Mouse (Mus musculus) intestine, embryonic 16.5 days (tissue): ENCODE data around the gene Gng10. TPM values are rescaled to one million over a fixed set of nuclear protein-coding genes. Genes with fewer than 3 reads are reported as not detected.

Experiments used
- ATAC-seq: fragments of 200-750 bp; cut with Nextera tagmentation; 2 replicates; pipeline ENCODE4 v1.8.0; 2017; ENCODE audit warnings: moderate TSS enrichment, moderate library complexity
- H3K27ac ChIP-seq: fragments of 300-500 bp; sonication (generic); 2 replicates; pipeline ENCODE4 v1.5.1; 2014; ENCODE audit warnings: mild to moderate bottlenecking, low read length
- H3K27me3 ChIP-seq: fragments of 300-500 bp; sonication (generic); replicated peaks from 2 replicates; pipeline ENCODE4 v1.6.1; 2014; ENCODE audit warnings: low read length, control low read depth, mixed read lengths; ENCODE audit not compliant: control insufficient read depth, insufficient read depth
- H3K36me3 ChIP-seq: fragments of 300-500 bp; sonication (generic); 2 replicates; pipeline ENCODE4 v1.6.1; 2014; ENCODE audit warnings: low read length, control low read depth; ENCODE audit not compliant: control insufficient read depth, insufficient read depth
- H3K4me1 ChIP-seq: fragments of 300-500 bp; sonication (generic); 2 replicates; pipeline ENCODE4 v1.6.1; 2014; ENCODE audit warnings: low read length, control low read depth, mixed read lengths; ENCODE audit not compliant: control insufficient read depth, insufficient read depth
- H3K4me2 ChIP-seq: fragments of 300-500 bp; sonication (generic); 2 replicates; pipeline ENCODE4 v1.6.1; 2014; ENCODE audit warnings: low read depth, low read length, control low read depth
- H3K4me3 ChIP-seq: fragments of 300-500 bp; sonication (generic); 2 replicates; pipeline ENCODE4 v1.5.1; 2014; ENCODE audit warnings: mild to moderate bottlenecking, low read length
- H3K9ac ChIP-seq: fragments of 300-500 bp; sonication (generic); 2 replicates; pipeline ENCODE4 v1.6.1; 2014; ENCODE audit warnings: low read depth, low read length
- H3K9me3 ChIP-seq: fragments of 300-500 bp; sonication (generic); 2 replicates; pipeline ENCODE4 v1.6.1; 2016; ENCODE audit warnings: low read length, control low read depth; ENCODE audit not compliant: control insufficient read depth
- WGBS: fragments of 180-500 bp; shearing (Covaris S2); extraction: QIAGEN DNeasy Blood & Tissue Kit; methylation state at CpG from one replicate; pipeline ENCODE4 v1.1.7; 2014; 5-methylcytosine and 5-hydroxymethylcytosine counted together
- polyA plus RNA-seq: library from polyadenylated mRNA; unstranded; fragments of >200 nt; fragmentation: Nextera tagmentation; extraction: Ambion mirVana; gene quantifications from 2 replicates; pipeline ENCODE4 v1.2.1, GENCODE M21; 2015

The Gng10 gene
- polyA plus RNA-seq, 1 experiment from 2014 or later = 86.1 TPM

- no peak for ATAC-seq
- no peak overlapping the region for H3K4me2 ChIP-seq
- WGBS = 91% methylated on average over 7 of the region's 7 CpGs
Measured at GRCm38 (mm10) chr4:59009186-59009585, 25.7 kb upstream of the Gng10 start.

DNA sequence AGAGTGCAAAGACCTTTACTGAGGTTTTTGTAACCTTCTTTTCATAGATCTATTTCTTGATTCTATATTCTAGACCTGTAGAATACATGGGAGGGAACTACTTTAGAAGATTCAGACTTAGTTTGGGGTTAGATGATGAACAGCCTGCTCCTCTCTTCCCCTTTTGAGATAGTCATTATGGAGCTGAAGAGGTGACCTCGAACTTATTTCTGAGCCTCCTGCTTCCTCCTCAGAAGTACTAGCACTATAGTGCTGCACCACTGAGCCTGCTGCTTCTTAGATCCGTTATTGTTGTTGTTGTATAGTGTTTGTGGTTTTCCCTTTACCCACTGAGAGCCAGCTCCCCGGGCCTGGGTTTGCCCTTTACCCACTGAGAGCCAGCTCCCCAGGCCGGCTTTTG lies 25.2 kb upstream of the Gng10 start:
- H3K9ac ChIP-seq = no peak overlapping the region
- no peaks in the 10 kb centered on the region for H3K27me3 ChIP-seq
- no peak for ATAC-seq
- no peak overlapping the region for H3K27ac ChIP-seq
- H3K36me3 ChIP-seq = no peaks in the 10 kb centered on the region
- no peak overlapping the region for H3K4me3 ChIP-seq
- H3K9me3 ChIP-seq = no peaks in the 10 kb centered on the region
- peaks cover 5% of the 10 kb centered on the region for H3K4me1 ChIP-seq
- H3K4me2 ChIP-seq = no peak overlapping the region
- 83% methylated on average over 4 of the region's 4 CpGs for WGBS

More at GRCm38 (mm10) chr4:59009186-59009585, 25.7 kb upstream of the Gng10 start:
- H3K9ac ChIP-seq = no peak overlapping the region
- H3K4me1 ChIP-seq = peaks cover 10% of the 10 kb centered on the region
- no peaks in the 10 kb centered on the region for H3K9me3 ChIP-seq
- H3K4me3 ChIP-seq = no peak overlapping the region
- H3K27ac ChIP-seq = no peak overlapping the region
- H3K27me3 ChIP-seq = no peaks in the 10 kb centered on the region
- no peaks in the 10 kb centered on the region for H3K36me3 ChIP-seq

GRCm38 (mm10) chr4:59011446-59011845 lies 23.4 kb upstream of the Gng10 start:
- H3K9me3 ChIP-seq = no peaks in the 10 kb centered on the region
- no peak overlapping the region for H3K4me3 ChIP-seq

DNA sequence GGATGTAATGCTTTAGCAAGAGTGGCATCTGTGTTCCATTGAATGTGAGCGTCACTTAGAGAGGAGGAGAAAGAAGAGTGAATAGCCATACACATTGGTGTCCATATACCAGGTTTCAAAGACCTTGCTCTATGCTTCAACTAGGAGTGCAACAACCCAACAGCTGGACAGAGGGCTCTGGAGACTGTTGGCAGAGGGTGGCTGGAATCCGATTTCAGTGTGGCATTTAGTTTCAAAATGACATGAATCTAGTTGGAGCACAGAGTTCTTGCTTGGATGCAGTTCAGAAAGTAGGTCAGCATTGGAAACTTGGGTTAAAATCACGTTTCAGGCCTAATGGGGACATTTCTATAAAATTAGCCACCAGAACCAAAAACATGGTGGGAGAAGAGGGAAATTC lies 19.7 kb upstream of the Gng10 start:
- H3K4me3 ChIP-seq = no peak overlapping the region
- no peaks in the 10 kb centered on the region for H3K36me3 ChIP-seq
- 90% methylated on average over 3 of the region's 3 CpGs for WGBS
- ATAC-seq = no peak
- no peak overlapping the region for H3K4me2 ChIP-seq
- no peaks in the 10 kb centered on the region for H3K9me3 ChIP-seq
- no peak overlapping the region for H3K9ac ChIP-seq
- no peak overlapping the region for H3K27ac ChIP-seq
- H3K4me1 ChIP-seq = no peaks in the 10 kb centered on the region; the same call in 1 of the 2 replicates
- no peaks in the 10 kb centered on the region for H3K27me3 ChIP-seq

More at GRCm38 (mm10) chr4:59011446-59011845, 23.4 kb upstream of the Gng10 start:
- ATAC-seq = no peak
- Histone ChIP-seq H3K27ac (no peak overlapping the region), H3K4me1 (no peaks in the 10 kb centered on the region), H3K36me3 (no peaks in the 10 kb centered on the region), H3K9ac (no peak overlapping the region), H3K4me2 (no peak overlapping the region), H3K27me3 (no peaks in the 10 kb centered on the region)
- 73% methylated on average over 3 of the region's 3 CpGs for WGBS

DNA sequence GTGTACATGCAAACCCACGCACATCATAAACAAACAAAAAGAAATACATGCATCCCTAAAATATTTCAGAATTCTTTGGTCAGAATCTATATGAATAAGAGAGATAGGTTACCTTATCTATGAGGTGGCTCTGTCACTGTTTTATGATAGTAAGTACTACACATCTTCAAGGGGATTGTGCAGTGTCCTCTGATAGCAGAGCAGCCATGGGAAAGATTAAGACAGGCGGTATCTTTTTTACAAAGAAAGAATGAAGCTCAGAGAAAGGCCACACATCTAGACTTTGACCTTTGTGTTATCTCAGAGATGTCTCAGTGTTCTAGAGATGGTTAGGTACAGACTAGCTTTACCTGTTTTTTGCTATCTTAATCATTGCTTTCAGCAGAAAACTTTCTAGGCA lies 18.0 kb upstream of the Gng10 start:
- WGBS = 76% methylated on average over 2 of the region's 2 CpGs
- no peak overlapping the region for H3K27ac ChIP-seq
- H3K27me3 ChIP-seq = no peaks in the 10 kb centered on the region
- H3K4me1 ChIP-seq = no peaks in the 10 kb centered on the region; the same call in 1 of the 2 replicates
- no peak overlapping the region for H3K4me2 ChIP-seq
- H3K9me3 ChIP-seq = no peaks in the 10 kb centered on the region
- ATAC-seq = 0 out of 2 replicates have a peak, but pooled peaks have one; percentile 38
- H3K36me3 ChIP-seq = no peaks in the 10 kb centered on the region
- H3K9ac ChIP-seq = no peak overlapping the region
- H3K4me3 ChIP-seq = no peak overlapping the region

GRCm38 (mm10) chr4:59034325-59034917 lies 467 bp upstream of the Gng10 start:
- Histone ChIP-seq H3K4me2 (peak overlapping the region; percentile 55), H3K9ac (peak overlapping the region; percentile 94; the same call in 1 of the 2 replicates), H3K27ac (no peak overlapping the region), H3K27me3 (no peaks in the 10 kb centered on the region), H3K4me3 (peak overlapping the region; percentile 91), H3K4me1 (peaks cover 10% of the 10 kb centered on the region), H3K9me3 (no peaks in the 10 kb centered on the region), H3K36me3 (no peaks in the 10 kb centered on the region)
- 79% methylated on average over 10 of the region's 10 CpGs for WGBS
- ATAC-seq = no peak

- 64% methylated on average over 18 of the region's 18 CpGs for WGBS
- Histone ChIP-seq H3K4me2 (peak overlapping the region; percentile 55), H3K4me3 (peak overlapping the region; percentile 91), H3K9ac (peak overlapping the region; percentile 94; the same call in 1 of the 2 replicates), H3K9me3 (no peaks in the 10 kb centered on the region), H3K27ac (no peak overlapping the region), H3K27me3 (no peaks in the 10 kb centered on the region), H3K36me3 (0 out of 2 replicates have a peak, but pooled peaks cover 4% of the 10 kb centered on the region), H3K4me1 (peaks cover 10% of the 10 kb centered on the region)
- ATAC-seq = no peak
Measured at GRCm38 (mm10) chr4:59035786-59036350, 980 bp downstream of the Gng10 start.

GRCm38 (mm10) chr4:59036490-59037127 lies 1.7 kb downstream of the Gng10 start:
- 54% methylated on average over 13 of the region's 13 CpGs for WGBS
- Histone ChIP-seq H3K9me3 (no peaks in the 10 kb centered on the region), H3K4me3 (no peak overlapping the region), H3K4me2 (no peak overlapping the region), H3K36me3 (0 out of 2 replicates have a peak, but pooled peaks cover 4% of the 10 kb centered on the region), H3K9ac (no peak overlapping the region), H3K27me3 (no peaks in the 10 kb centered on the region), H3K27ac (no peak overlapping the region), H3K4me1 (peaks cover 10% of the 10 kb centered on the region)
- peak; percentile 34; the same call in 1 of the 2 replicates for ATAC-seq

- 69% methylated on average over 3 of the region's 3 CpGs for WGBS
- H3K4me3 ChIP-seq = no peak overlapping the region
- ATAC-seq = no peak
- peaks cover 10% of the 10 kb centered on the region for H3K4me1 ChIP-seq
- H3K27ac ChIP-seq = no peak overlapping the region
- H3K4me2 ChIP-seq = no peak overlapping the region
- H3K9me3 ChIP-seq = no peaks in the 10 kb centered on the region
- H3K9ac ChIP-seq = no peak overlapping the region
- H3K27me3 ChIP-seq = no peaks in the 10 kb centered on the region
- H3K36me3 ChIP-seq = 0 out of 2 replicates have a peak, but pooled peaks cover 4% of the 10 kb centered on the region
Measured at GRCm38 (mm10) chr4:59037525-59037924, 2.6 kb downstream of the Gng10 start.
